Mouse (Mus musculus) urinary bladder, adult 2 months (tissue): ENCODE measurements at regions not wholly inside any gene's neighbourhood (a gene's known extent, or its start where the extent isn't known, plus 50 kb on each side); places are given as distances from the start of the nearest gene placed in this dataset.

Source experiments
- DNase-seq: peaks from one replicate; pipeline ENCODE4 v3.0.0; 2022; ENCODE audit warnings: low spot score

DNA sequence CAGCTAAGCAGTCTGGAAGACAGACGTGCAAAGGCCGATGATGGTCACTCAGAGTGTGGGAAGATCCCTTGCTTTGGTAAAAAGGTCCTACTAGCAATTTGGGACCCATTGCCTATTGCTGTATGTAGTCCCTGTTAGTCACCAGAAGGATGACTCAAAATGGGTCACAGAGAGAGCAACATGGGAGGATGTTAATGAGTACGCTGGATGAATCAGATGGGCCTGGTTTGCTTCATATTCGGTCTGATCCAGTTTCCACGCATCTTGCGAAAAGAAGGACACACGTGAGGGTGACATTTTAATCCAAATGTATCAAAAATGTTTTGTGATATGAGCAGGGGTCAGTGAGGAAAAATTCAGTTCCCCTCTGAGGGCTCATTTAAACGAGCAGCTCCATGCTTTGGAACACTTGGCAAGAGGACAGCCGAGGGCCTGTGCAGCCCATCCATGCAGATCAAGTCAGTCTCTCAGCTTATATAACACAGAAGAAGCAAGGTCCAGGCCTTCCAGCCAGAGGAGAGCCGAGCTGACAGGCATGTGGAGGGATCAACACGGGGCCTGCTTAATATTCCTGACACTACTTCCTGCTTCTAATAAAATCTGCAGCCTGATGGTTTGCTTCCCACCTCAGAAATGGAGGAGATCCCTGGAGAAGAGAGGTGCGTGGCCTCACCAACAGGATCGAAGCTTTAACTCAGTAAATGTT is 579.2 kb upstream of the Gm26657 start:
- no peak for DNase-seq

DNA sequence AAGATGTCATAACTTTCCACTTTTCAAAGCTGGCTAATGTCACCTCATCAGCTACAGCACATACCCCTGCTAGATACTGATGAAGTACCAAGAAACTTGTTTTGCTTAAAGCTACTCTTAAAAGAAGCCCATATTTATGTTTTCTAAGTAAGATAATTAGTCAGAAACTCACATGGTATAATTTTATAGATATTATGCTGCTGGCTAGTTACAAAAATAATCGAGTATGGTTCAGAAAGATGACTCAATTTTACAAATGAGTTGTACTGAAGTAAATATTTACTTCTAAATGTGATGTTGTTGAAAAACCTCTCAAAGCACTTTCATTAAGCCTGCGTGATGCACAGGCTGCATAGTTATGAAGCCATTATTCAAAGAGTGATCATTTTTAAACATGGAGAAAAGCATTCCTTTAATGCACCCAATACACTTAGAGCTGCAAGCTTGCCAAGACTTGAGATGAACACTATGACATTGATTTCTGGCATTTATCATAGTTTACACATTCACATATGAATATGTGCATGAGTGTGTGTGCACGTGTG is 582.3 kb upstream of the Gm26657 start:
- no peak for DNase-seq

DNA sequence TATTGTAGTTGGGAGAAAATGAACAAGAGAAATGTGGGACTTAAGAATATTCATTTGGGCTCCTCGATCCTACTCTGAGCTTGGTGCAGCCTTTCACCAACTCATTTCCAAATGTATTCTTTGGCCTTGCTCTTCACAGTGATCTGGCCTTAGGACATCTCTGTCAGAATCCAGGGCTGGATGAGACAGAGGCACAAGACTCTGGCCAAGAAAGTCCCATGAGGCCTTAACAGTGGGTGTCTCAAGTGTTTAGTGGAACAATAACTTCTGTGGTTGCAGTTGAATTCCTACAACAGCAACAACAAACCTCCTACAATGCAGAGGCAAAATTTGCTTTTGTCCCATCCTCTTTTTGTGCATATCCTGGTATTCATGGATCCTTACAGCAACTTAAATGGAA is 589.2 kb upstream of the Gm26657 start:
- DNase-seq = no peak

DNA sequence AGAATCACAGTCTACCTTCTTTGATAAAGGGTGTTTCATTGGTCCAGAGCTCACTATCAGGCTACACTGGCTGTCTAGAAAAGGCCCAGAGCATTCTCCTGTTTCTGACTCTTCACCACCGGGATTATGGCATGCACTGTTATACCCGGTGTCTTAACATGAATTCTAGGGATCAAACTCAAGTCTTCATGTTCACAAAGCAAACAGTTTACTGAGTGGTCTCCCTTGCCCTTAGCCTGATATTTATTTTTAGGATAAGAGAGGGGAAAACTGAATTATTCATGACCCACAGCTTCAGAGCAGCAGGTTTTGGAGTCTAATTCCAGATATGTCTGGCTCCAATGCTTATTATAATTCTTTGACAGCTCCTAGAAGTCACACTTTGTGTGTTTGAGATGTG is 596.0 kb upstream of the Gm26657 start:
- DNase-seq = no peak

DNA sequence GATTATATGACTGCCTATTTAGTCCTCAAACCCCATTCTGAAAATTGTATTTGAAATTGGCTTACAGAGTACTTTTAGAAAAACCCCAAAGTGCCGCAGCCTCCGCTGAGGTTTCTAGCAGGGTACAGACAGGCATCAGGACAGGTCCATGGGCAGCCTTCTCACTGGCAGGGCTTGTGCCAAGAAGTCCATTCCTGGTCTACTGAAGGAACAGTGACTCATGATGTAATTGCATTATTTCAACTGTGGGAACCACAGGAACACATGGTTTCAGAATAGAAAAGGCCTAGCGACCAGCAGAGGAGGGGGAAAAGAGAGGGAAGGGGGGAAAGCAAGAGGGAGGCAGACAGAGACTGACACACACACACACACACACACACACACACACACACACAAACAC is 603.0 kb upstream of the Gm26657 start:
- DNase-seq = no peak

DNA sequence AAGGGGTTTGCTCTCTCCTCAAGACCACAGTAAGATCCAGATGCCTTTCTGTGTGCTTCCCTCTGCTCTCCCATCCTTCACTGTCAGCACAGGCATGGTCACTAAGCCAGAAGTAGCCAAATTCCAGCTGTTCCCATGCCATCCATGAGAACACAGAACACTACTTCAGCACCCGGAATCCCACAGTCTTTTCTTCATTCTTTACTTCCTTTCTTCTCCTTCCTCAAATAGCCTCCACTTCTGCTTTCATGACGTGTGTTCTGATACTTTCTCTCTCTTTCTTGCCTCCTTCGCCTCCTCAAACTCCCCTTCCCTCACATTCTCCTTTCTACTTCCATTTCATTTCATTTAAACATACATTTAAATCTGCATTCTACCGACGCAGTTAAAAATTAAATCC is 602.1 kb upstream of the Klf4 start:
- DNase-seq = no peak

DNA sequence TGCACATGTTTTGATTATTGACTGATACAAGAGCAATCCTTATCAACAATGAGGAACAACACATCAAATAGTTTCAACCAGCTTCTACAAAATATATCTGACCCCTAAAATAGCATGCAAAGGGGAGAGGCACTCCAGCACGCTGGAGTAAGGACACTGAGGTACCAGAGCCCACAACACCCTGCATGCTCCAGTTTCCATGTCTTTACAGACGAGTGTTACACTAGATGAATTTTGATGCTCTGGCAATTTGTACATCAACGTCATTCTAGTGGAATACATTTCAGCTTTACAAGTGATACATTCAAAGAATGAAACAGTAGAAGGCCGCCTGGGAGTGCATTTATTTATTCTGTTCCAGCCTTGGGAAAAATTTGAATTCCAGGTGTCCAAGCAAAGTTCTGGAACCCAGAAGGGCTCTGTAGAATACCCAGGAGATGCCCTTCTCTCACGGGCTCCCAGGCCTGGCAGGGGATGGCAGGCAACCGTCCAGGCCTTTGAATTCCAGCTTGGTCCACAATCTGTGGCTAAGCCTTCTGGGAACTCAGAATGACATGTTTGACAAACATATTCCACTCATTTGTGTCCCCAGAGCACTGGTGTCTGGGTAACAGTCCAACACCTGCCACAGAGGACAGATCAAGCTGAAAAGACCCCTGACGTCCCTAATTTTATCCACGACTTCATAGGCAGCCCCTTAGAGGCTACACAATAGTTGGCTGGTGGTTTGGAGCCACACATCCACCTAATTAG is 595.6 kb upstream of the Klf4 start:
- DNase-seq = no peak

DNA sequence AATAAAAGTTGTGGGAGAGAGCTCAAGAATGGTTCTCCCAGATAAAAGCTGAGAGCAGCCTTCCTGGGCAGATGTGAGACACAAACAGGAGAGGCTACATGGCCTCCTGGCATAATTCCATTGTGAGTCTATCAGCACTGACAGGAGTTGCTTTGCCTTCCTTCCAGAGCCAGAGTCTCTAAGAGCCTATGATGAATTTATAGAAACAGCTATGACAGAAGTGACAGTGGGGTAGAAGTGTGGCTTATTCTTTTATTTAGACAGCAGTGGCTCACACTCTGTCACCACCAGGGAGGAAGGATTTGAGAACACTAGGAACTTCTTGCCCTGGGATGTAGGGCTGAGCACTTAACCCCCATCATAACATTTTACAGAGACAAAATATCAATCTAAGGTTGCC is 592.2 kb upstream of the Klf4 start:
- DNase-seq = no peak

DNA sequence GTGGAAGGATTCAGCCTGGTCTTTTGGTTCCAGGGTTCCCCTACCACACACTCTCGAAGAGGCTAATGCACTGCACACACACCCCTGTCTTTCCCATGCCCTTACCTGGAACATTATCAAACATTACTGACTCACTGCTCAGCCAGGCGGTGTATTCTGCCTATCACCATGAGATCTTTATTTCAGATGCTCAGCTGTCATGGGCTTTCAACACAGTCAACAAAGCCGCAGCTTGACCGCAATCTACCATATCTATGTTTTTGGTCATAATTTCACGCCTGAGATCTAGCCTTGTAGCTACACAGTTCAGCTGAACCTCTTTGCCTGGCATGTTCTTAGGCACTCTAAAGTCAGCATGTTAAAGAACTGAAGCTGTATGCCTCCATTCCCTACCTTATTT is 589.9 kb upstream of the Klf4 start:
- no peak for DNase-seq

DNA sequence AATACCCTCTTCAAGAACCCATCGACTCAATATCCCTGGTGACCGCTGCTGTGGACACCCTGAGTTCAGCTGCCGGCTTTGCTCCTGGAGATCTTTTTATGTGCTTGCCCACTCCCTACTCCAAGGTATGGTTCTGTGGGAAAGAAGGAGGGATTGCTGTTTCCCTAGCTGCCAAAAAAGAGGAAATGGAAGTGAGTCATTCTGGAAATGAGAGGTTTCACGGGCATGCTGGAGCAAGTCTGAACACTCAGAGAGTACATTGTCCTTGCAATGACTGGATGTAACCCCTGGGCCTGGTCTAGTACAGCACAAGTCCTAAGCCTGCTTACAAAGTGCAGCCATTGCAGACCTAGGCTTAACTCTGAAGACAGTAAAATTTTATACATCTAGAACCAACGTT is 589.4 kb upstream of the Klf4 start:
- no peak for DNase-seq

DNA sequence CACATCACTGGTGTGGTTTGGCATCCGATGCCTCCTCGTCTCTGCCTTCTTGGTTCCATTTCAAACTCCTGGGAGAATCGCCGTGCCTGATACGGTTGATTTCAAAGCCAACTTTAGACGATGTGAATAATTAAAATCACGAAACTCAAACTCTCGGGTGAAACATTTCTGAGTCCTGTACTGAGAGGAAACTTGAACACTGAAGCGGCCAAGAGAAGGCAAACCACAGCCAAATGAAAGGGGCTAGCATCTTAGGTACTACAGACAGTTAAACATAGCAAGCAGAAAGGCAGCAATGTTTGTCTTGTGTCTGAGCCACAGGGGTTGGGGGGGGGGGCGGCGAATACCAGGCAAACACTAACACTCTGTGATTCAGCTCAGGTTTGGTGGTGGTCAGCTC is 588.1 kb upstream of the Klf4 start:
- no peak for DNase-seq

DNA sequence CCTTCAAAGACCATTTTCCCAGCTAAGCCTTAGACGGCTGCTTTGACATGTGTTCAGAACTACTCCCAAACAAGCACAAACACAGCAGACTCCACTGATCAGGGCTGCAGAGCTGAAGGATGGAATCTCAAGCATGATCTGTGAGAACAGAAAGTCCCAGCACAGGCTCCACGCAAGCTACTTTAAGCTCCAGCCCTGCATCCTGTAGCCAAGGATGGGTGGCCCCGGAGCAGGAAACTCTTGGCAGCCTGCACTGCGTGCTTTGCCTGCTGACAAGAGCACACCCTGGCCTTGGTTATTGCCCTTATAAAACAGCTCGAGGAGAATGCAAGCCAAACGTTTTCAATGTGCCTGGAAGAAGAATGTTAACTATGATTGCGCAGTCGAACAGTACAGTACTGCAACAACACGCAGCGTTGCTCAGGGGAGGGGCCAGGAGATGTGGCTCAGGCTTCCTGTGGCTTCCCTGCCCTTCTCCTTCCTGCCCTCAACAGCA is 581.5 kb upstream of the Klf4 start:
- DNase-seq = peak; percentile 43

DNA sequence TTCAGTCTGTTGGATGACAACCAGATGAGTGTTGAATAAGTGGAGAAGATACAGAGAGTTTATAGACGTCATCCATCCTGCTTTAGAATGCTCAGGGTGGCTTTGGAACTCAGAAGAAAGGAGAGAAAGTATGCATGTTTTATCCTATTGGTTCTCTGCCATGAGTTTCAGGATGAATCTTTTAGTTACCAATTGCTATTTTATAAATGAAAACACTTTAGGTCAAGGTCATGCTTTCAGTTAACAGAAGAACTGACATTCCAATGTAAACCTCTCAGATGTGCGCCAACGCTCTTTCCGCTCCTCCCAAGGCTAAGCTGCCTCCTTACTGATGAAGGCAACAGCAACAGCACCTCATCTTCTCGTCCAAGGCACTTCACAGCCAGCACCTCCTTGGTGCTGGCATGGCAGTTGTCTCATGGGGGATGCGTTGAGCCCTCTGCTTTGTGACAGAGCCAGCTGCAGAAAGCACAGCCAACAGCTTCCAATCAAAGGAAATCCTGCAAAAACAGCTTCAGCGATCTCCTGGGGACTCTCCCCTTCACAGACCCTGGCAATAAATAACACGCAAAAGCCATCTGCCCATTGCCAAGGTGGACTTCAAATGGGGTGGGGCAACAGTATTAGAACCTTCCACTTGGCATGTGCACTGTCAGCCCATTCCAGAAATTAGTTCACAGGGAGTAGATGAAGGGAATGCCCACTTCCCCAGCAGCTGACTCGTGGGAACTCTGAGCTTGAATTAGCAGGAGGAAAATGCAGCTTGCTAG is 580.9 kb upstream of the Klf4 start:
- DNase-seq = peak; percentile 20

DNA sequence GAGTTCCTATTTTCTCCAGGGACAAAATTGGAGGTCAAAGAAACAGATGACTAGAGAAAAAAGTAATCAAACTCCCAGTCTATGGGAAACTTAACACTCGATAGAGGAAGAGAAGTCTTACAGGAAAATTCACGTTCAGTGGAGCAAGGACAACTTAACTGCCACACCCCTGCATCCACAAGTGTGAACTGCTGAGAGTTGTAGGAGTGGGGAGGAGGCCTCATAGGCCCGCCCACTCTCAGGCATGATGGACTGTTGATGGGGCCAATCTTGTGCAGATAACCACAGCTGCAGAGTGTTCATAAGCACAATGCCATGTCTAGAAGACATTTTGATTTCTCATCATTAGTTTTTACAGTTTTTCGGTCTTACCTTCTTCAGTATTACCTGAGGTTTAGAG is 574.7 kb upstream of the Klf4 start:
- no peak for DNase-seq

DNA sequence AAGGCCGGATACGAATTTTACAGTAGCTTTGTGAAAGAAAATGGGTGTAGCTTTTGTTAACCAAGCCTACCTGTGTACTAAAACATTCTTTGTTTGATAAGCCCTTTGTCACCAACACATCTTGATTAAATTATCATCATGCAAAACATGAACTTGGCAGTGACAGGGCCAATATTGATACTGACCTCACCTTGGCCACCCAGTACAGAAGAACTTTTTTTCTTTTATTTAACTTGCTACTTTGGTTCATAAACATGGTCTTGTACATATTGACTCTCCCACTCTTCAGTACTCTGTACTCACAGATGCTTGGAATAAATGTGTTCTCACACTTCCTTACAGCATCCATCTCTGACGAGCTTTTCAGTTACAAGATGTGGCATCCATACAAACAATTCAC is 570.0 kb upstream of the Klf4 start:
- no peak for DNase-seq

DNA sequence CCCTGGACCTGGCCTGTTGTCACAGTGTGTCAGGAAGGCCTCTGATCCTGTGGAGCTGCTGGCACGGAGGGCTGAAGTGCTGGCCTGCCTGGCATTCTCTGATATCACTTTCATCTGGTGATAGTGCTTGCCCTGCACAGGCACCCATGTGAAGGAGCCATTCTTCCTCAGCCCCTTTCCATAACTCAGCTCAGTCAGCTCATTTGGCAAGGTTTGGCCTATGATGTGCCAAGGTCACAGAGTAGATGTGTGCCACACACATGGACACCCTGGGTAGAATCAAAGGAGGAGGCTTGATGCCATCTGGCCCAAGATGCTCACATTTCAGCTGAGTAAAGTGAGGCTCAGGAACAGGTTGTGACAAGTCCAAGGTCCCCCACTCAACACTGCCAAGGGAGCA is 558.5 kb upstream of the Klf4 start:
- DNase-seq = no peak

DNA sequence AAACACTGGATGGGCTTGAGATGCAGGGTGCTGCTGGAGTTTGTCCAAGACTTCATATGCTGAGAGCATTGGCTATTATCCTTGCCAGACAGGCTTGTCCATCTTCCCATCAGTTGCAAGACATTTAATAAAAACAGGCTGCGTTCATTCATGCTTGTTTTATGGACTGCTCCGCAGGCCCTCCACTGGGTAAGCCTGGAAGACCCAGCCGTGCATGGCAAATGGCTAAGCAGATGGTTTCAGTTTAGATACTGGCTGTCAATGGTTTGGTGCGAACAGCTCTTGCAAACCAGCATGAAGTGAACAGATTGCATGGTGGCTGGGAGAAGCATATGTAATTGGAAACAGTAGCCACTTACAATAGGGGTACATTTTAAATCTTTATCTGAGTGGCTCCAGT is 556.4 kb upstream of the Klf4 start:
- DNase-seq = no peak

DNA sequence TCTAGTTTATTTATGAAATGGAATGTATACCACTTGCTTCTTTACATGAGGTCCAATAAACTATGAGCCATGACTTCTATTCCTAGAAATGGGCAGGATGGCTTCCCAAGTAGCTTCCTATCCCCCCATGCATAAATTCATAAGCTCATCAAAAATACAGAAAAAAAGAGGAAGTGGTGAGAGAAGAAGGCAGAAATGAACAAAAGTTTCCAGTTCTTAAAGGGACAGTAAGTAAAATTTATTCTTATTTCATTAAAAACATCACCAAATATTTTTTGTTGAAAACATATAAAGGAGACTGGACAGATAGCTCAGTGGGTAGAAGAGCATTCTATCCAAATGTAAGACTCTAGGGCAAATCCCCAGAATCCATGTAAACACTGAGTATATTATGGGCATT is 554.0 kb upstream of the Klf4 start:
- DNase-seq = no peak

DNA sequence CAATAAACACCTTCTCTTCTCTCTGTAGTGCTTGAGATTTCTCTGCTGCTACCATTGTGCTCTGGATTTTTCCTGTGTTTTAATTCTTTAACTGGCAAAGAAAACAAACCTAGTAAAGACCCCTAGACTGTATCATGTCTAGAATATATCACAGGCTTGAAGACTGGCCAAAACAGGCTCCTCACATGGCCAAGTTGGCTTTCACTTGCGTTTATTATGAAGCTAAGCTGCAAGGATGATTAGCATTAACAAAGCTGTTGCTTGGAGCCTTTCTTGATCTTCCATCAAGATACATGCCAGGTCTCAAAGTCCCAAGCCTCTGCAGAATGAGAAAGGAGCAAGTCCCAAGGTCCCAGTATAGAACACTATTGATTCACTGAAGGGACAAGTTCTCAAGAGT is 551.9 kb upstream of the Klf4 start:
- no peak for DNase-seq

DNA sequence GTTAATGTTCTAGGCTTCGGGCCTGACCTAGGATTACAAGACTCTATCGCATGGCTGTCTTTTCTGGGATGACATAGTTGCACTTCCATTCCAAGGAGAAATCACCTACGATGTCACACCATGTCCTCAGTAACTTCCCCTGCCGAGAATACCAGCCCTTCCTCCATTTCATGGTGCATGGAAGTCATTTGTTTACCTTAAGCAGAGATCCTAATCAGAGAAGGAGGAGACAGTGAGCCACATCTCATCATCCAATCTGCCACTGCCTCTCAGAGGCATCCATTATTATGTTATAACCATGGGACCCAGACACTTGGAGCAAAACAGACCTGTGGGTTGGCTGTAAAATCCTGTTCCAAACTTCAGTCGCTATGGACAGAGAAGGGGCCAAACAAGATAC is 550.1 kb upstream of the Klf4 start:
- no peak for DNase-seq

DNA sequence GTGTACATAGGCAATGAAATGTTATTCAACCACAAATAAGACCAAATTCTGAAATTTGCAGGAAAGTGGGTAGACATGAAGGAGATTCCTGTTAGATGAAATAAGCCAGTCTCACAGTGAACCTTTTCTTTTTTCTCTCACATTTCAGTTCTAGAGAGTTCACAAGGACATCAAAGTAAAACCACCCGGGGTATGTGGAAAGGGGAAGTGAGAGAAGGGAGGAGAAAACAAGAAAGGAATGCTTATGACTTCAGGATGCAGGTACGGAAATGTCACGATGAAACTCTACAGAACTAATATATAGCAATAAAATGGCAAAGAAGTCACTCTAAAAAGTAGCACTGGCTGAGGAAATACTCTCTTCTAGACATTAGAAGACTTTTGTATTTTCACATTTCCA is 548.7 kb upstream of the Klf4 start:
- no peak for DNase-seq

DNA sequence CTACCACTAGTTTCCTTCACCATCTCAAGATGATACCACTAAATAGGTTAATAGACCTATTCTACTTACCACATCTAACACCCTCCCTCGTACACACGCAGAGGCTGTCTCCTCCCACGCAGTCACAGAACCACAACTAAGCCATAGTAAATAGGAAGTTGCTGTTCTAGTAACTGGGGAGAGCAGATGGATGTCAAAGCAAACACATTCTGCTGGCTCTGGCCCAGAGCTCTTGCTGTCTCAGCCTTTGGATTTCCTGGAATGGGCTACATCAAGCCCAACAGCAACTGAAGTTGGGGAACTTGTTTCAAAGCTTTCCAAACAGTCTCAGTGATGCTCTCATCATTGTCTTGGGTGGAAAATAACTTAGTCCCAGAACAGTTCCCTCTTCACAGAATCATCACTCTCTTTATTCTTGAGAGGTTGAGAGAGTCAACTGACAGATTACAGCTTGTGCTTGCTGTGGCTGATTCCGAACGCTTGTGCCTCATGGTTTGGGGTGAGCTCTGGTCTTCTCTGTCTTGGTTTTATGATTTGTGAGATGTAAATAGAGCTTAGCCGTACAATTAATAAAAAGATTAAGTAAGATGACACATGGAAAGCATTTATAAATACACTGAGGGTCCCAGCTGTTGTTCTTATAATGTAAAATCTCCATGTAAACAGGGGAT is 538.5 kb upstream of the Klf4 start:
- DNase-seq = no peak
